Mouse (Mus musculus) megakaryocyte, embryonic 14.5 days (primary cell): ENCODE data around the gene Mus81.

Experiments
- FLI1 ChIP-seq: IDR thresholded peaks from 2 replicates; pipeline ENCODE4 v1.6.1; 2012; ENCODE audit warnings: low read length, inconsistent platforms, mixed read lengths
- GATA1 ChIP-seq: IDR thresholded peaks from 3 replicates; pipeline ENCODE4 v1.6.1; 2012; ENCODE audit warnings: mixed read lengths, low read length, inconsistent platforms, borderline replicate concordance

DNA sequence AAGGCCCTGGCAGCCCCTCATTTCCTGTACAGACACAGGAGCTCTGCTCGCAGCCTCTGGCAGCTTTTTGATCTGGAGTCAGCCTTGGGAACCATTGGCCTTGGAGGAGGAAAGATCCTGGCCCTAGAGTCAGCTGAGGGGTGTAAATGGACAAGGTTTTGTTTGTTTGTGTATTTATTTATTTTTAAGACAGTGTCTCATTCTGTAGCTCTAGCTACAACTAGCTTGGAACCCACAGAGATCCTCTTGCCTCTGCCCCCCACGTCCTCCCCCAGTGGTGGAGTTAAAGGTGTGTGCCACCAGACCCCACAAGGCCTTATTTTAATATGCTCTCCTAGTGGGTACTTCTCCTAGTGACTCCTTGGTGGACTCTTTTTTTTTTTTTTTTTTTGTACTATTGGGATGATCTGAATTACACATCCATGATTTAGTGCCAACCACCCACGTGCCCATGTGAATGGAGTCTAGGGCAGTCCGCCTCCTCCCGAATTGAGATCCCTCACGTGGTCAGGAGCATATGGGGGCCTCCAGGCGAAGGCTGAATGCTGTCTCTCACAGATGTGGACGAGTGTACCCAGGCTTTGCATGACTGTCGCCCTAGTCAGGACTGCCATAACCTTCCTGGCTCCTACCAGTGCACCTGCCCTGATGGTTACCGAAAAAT is 11.1 kb downstream of the Mus81 start:
- TF ChIP-seq GATA1: no peak
- TF ChIP-seq FLI1: no peak
